Mouse (Mus musculus): ENCODE measurements at regions not wholly inside any gene's neighbourhood (a gene's known extent, or its start where the extent isn't known, plus 50 kb on each side); places are given as distances from the start of the nearest gene placed in this dataset.
A peak's percentile ranks its signal among the peaks of the same experiment; 100 is the strongest.

GRCm38 (mm10) chr7:145102692-145103091 lies 105.2 kb downstream of the 1810010D01Rik start:
- no peak for DNase-seq

- no peak for DNase-seq
Observed at GRCm38 (mm10) chr7:145102216-145102615, 105.7 kb downstream of the 1810010D01Rik start.

- peak; percentile 48 for DNase-seq
Observed at GRCm38 (mm10) chr7:145098335-145098734, 109.6 kb downstream of the 1810010D01Rik start.

GRCm38 (mm10) chr7:145094134-145094526 lies 113.8 kb downstream of the 1810010D01Rik start:
- peak; percentile 32 for DNase-seq

- DNase-seq, result no peak
Observed at GRCm38 (mm10) chr7:145093417-145094133, 114.3 kb downstream of the 1810010D01Rik start.

GRCm38 (mm10) chr7:145092392-145093176 lies 115.3 kb downstream of the 1810010D01Rik start:
- DNase-seq, result no peak

GRCm38 (mm10) chr7:145090849-145091248 lies 117.1 kb downstream of the 1810010D01Rik start:
- no peak for DNase-seq

- peak; percentile 68 for DNase-seq
Observed at GRCm38 (mm10) chr7:145089315-145089721, 118.6 kb downstream of the 1810010D01Rik start.

- no peak for DNase-seq
Observed at GRCm38 (mm10) chr7:145088655-145089054, 119.3 kb downstream of the 1810010D01Rik start.

GRCm38 (mm10) chr7:145087790-145088189 lies 120.1 kb downstream of the 1810010D01Rik start:
- DNase-seq, result no peak

- no peak for DNase-seq
Observed at GRCm38 (mm10) chr7:145082917-145083752, 124.8 kb downstream of the 1810010D01Rik start.

- DNase-seq, result no peak
Observed at GRCm38 (mm10) chr7:145071996-145072790, 132.5 kb upstream of the Ccnd1 start.

- DNase-seq, result no peak
Observed at GRCm38 (mm10) chr7:145071533-145071932, 131.8 kb upstream of the Ccnd1 start.

- DNase-seq, result no peak
Observed at GRCm38 (mm10) chr7:145067366-145067765, 127.6 kb upstream of the Ccnd1 start.

GRCm38 (mm10) chr7:145056320-145056719 lies 116.6 kb upstream of the Ccnd1 start:
- DNase-seq, result no peak

GRCm38 (mm10) chr7:145051616-145052015 lies 111.9 kb upstream of the Ccnd1 start:
- no peak for DNase-seq

GRCm38 (mm10) chr7:145050729-145051128 lies 111.0 kb upstream of the Ccnd1 start:
- no peak for DNase-seq

GRCm38 (mm10) chr7:145048481-145048877 lies 108.8 kb upstream of the Ccnd1 start:
- DNase-seq, result no peak

GRCm38 (mm10) chr7:145047771-145048480 lies 108.2 kb upstream of the Ccnd1 start:
- peak; percentile 71 for DNase-seq

- DNase-seq, result no peak
Observed at GRCm38 (mm10) chr7:145045230-145045629, 105.5 kb upstream of the Ccnd1 start.

GRCm38 (mm10) chr7:145043455-145044149 lies 103.9 kb upstream of the Ccnd1 start:
- DNase-seq, result no peak
